Mouse (Mus musculus): Measurements from ENCODE around the gene Ufm1. TPM values are rescaled to one million over a fixed set of nuclear protein-coding genes. Genes with fewer than 3 reads are reported as not detected.

The Ufm1 gene
- 100 to 1,000 TPM in 1 of 4 experiments, 10 to 100 TPM in 3; 88.3 to 106 (median 96.2) TPM for total RNA-seq (2022)

- DNase-seq, result peak; percentile 95
Observed at GRCm38 (mm10) chr3:53863383-53864220, at the start of gene Ufm1. Ufm1 (minus strand) TSS chr3:53863830.

- no peak for DNase-seq
Observed at GRCm38 (mm10) chr3:53890619-53891540, 27.2 kb upstream of the Ufm1 start.

GRCm38 (mm10) chr3:53871596-53871995, 8.0 kb upstream of the Ufm1 start:
- no peak for DNase-seq

- no peak for DNase-seq
Observed at GRCm38 (mm10) chr3:53870482-53870881, 6.9 kb upstream of the Ufm1 start.

GRCm38 (mm10) chr3:53869263-53869662, 5.6 kb upstream of the Ufm1 start:
- no peak for DNase-seq

GRCm38 (mm10) chr3:53868212-53868611, 4.6 kb upstream of the Ufm1 start:
- DNase-seq, result no peak

- no peak for DNase-seq
Observed at GRCm38 (mm10) chr3:53854831-53855230, 8.8 kb downstream of the Ufm1 start.

- DNase-seq, result no peak
Observed at GRCm38 (mm10) chr3:53854261-53854660, 9.4 kb downstream of the Ufm1 start.

GRCm38 (mm10) chr3:53848262-53848661, 15.4 kb downstream of the Ufm1 start:
- DNase-seq, result no peak

GRCm38 (mm10) chr3:53847726-53848125, 15.9 kb downstream of the Ufm1 start:
- no peak for DNase-seq

GRCm38 (mm10) chr3:53846206-53846928, 17.3 kb downstream of the Ufm1 start:
- DNase-seq, result no peak

GRCm38 (mm10) chr3:53844786-53845185, 18.8 kb downstream of the Ufm1 start, which contains the start of gene Gm10985:
Gm10985 (plus strand) TSS chr3:53845086.
- DNase-seq, result no peak

- DNase-seq, result no peak
Observed at GRCm38 (mm10) chr3:53834238-53834637, 29.4 kb downstream of the Ufm1 start.

GRCm38 (mm10) chr3:53813421-53813977, 50.1 kb downstream of the Ufm1 start:
- DNase-seq, result no peak

Other genes with a start within 250 kb of the Ufm1 start
- under 1 TPM; 0.06 to 0.38 (median 0.18) TPM for gene Frem2, start 206.5 kb downstream of the Ufm1 start, total RNA-seq (2022)
- gene Gm10985, start 18.7 kb downstream of the Ufm1 start, total RNA-seq (2022), result not detected

All from adrenal gland, adult 8-10 months (tissue).